Mouse (Mus musculus) embryonic facial prominence, embryonic 12.5 days (tissue): Measurements from ENCODE around the gene Dhx16. TPM values are rescaled to one million over a fixed set of nuclear protein-coding genes. Genes with fewer than 3 reads are reported as not detected.
"Not testable (repeated sequence)": the region's sequence is repeated elsewhere in the genome, so short reads cannot be mapped to it uniquely, and the experiment has no call there.

Experiments used
- ATAC-seq: fragments of 200-750 bp; cut with Nextera tagmentation; 2 replicates; pipeline ENCODE4 v1.8.0; 2017; ENCODE audit not compliant: insufficient number of reproducible peaks, insufficient read depth, low FRiP score, low TSS enrichment
- H3K27ac ChIP-seq: fragments of 300-500 bp; sonication (generic); 2 replicates; pipeline ENCODE4 v1.5.1; 2016; ENCODE audit warnings: mild to moderate bottlenecking
- H3K27me3 ChIP-seq: fragments of 300-500 bp; sonication (generic); 2 replicates; pipeline ENCODE4 v1.6.1; 2016; ENCODE audit warnings: mild to moderate bottlenecking, moderate library complexity
- H3K36me3 ChIP-seq: fragments of 300-500 bp; sonication (generic); 2 replicates; pipeline ENCODE4 v1.6.1; 2016; ENCODE audit warnings: mild to moderate bottlenecking
- H3K4me1 ChIP-seq: fragments of 300-500 bp; sonication (generic); 2 replicates; pipeline ENCODE4 v1.6.1; 2016
- H3K4me2 ChIP-seq: fragments of 300-500 bp; sonication (generic); replicated peaks from 2 replicates; pipeline ENCODE4 v1.6.1; 2016; ENCODE audit warnings: mild to moderate bottlenecking, moderate library complexity
- H3K4me3 ChIP-seq: fragments of 300-500 bp; sonication (generic); 2 replicates; pipeline ENCODE4 v1.5.1; 2016; ENCODE audit warnings: mild to moderate bottlenecking
- H3K9ac ChIP-seq: fragments of 300-500 bp; sonication (generic); 2 replicates; pipeline ENCODE4 v1.6.1; 2016; ENCODE audit warnings: mild to moderate bottlenecking, moderate library complexity
- H3K9me3 ChIP-seq: fragments of 300-500 bp; sonication (generic); 2 replicates; pipeline ENCODE4 v1.6.1; 2016; ENCODE audit warnings: mild to moderate bottlenecking, moderate library complexity
- WGBS: fragments of 180-500 bp; shearing (Covaris S2); methylation state at CpG from one replicate; pipeline ENCODE4 v1.1.7; 2016; 5-methylcytosine and 5-hydroxymethylcytosine counted together
- microRNA counts: library from miRNA; unstranded; fragments of <30 nt; microRNA quantifications from one replicate; lab custom pipeline; 2017
- microRNA-seq: library from miRNA; unstranded; fragments of <30 nt; microRNA quantifications from one replicate; pipeline ENCODE4, GENCODE M21; 2017
- polyA plus RNA-seq: library from polyadenylated mRNA; unstranded; fragments of >200 nt; fragmentation: Nextera tagmentation; extraction: Ambion mirVana; gene quantifications from 2 replicates; pipeline ENCODE4 v1.2.1, GENCODE M21; 2016

Dhx16 gene
- polyA plus RNA-seq, 1 experiment from 2014 or later: 47.8 TPM

- Histone ChIP-seq H3K4me1 (no peaks in the 10 kb centered on the region), H3K27ac (no peak overlapping the region), H3K9me3 (no peaks in the 10 kb centered on the region), H3K27me3 (no peaks in the 10 kb centered on the region), H3K36me3 (peaks cover 43% of the 10 kb centered on the region), H3K9ac (no peak overlapping the region), H3K4me3 (no peak overlapping the region), H3K4me2 (no peak overlapping the region)
- ATAC-seq: no peak
- 87% methylated on average over 4 of the region's 4 CpGs for WGBS
These were observed 53.0 kb downstream of the Dhx16 start for GRCm38 (mm10) chr17:35932608-35933007.

- not testable (repeated sequence) for H3K4me2 ChIP-seq, H3K27me3 ChIP-seq, H3K9me3 ChIP-seq, H3K9ac ChIP-seq, ATAC-seq, H3K4me1 ChIP-seq, H3K4me3 ChIP-seq, H3K27ac ChIP-seq
- H3K36me3 ChIP-seq: peaks cover 11% of the 10 kb centered on the region
- WGBS: 85% methylated on average over 14 of the region's 14 CpGs
These were observed 56.1 kb downstream of the Dhx16 start for GRCm38 (mm10) chr17:35935763-35936162.

- WGBS: 33% methylated on average over 2 of the region's 2 CpGs
- Histone ChIP-seq H3K4me3 (no peak overlapping the region), H3K9me3 (no peaks in the 10 kb centered on the region), H3K4me1 (no peaks in the 10 kb centered on the region), H3K9ac (no peak overlapping the region), H3K36me3 (0 out of 2 replicates have a peak, but pooled peaks cover under 1% of the 10 kb centered on the region), H3K27me3 (no peaks in the 10 kb centered on the region), H3K4me2 (no peak overlapping the region), H3K27ac (no peak overlapping the region)
- no peak for ATAC-seq
These were observed 58.2 kb downstream of the Dhx16 start for GRCm38 (mm10) chr17:35937700-35938348.

- WGBS: 65% methylated on average over 2 of the region's 2 CpGs
- H3K9me3 ChIP-seq: no peaks in the 10 kb centered on the region
- no peak overlapping the region for H3K9ac ChIP-seq
- no peaks in the 10 kb centered on the region for H3K4me1 ChIP-seq
- H3K27me3 ChIP-seq: no peaks in the 10 kb centered on the region
- no peak overlapping the region for H3K27ac ChIP-seq
- no peak overlapping the region for H3K4me3 ChIP-seq
- H3K36me3 ChIP-seq: no peaks in the 10 kb centered on the region
- ATAC-seq: no peak; the same call in 1 of the 2 replicates
- H3K4me2 ChIP-seq: no peak overlapping the region
These were observed 59.5 kb downstream of the Dhx16 start for GRCm38 (mm10) chr17:35939108-35939507.

GRCm38 (mm10) chr17:35939941-35940340 is 60.3 kb downstream of the Dhx16 start:
- no peak overlapping the region for H3K9ac ChIP-seq
- H3K9me3 ChIP-seq: no peaks in the 10 kb centered on the region
- WGBS: 56% methylated on average over 1 of the region's 1 CpGs
- no peaks in the 10 kb centered on the region for H3K27me3 ChIP-seq
- H3K27ac ChIP-seq: no peak overlapping the region
- no peak overlapping the region for H3K4me3 ChIP-seq
- no peaks in the 10 kb centered on the region for H3K36me3 ChIP-seq
- no peak overlapping the region for H3K4me2 ChIP-seq
- ATAC-seq: no peak
- H3K4me1 ChIP-seq: no peaks in the 10 kb centered on the region

MicroRNAs encoded within 50 kb of the gene (microRNA counts, 519-probe panel; counts per million panel counts)
- microRNA mmu-miR-1894-3p (lab: Ali Mortazavi, UCI) (460 counts per million, percentile 65 among the panel's probes with 10 or more counts), microRNA mmu-miR-1894-5p (lab: Ali Mortazavi, UCI) (460 counts per million, percentile 65 among the panel's probes with 10 or more counts)

Small RNAs within 50 kb of the gene (microRNA-seq; reads per million reads assigned to microRNA genes)
- gene Gm28033: not detected
- gene Mir1894: not detected

Other genes with a start within 250 kb of the Dhx16 start
- gene Mucl3, start 236.1 kb upstream of the Dhx16 start, polyA plus RNA-seq: 0.08 and 0.11 TPM in 2 replicates
- gene Vars2, start 212.2 kb upstream of the Dhx16 start, polyA plus RNA-seq: 18.5 and 23.6 TPM in 2 replicates
- gene Gtf2h4, start 206.1 kb upstream of the Dhx16 start, polyA plus RNA-seq: 48.6 and 51.5 TPM in 2 replicates
- gene Ddr1, start 175.2 kb upstream of the Dhx16 start, polyA plus RNA-seq: 62.6 and 63.0 TPM in 2 replicates
- gene Ier3, start 58.1 kb upstream of the Dhx16 start, polyA plus RNA-seq: 6.9 and 8.9 TPM in 2 replicates
- 50.7 and 60.3 TPM in 2 replicates for gene Flot1, start 56.6 kb upstream of the Dhx16 start, polyA plus RNA-seq
- 1,266 and 1,271 TPM in 2 replicates for gene Tubb5, start 41.5 kb upstream of the Dhx16 start, polyA plus RNA-seq
- gene Mdc1, start 38.3 kb upstream of the Dhx16 start, polyA plus RNA-seq: 15.1 and 21.3 TPM in 2 replicates
- 39.9 and 43.9 TPM in 2 replicates for gene Nrm, start 18.5 kb upstream of the Dhx16 start, polyA plus RNA-seq
- 26.1 and 28.9 TPM in 2 replicates for gene Ppp1r18, start 14.2 kb upstream of the Dhx16 start, polyA plus RNA-seq
- 24.0 and 24.3 TPM in 2 replicates for gene 2310061I04Rik, start 17.6 kb downstream of the Dhx16 start, polyA plus RNA-seq
- gene Atat1, start 30.3 kb downstream of the Dhx16 start, polyA plus RNA-seq: 165 and 172 TPM in 2 replicates
- gene Mrps18b, start 36.6 kb downstream of the Dhx16 start, polyA plus RNA-seq: 65.6 TPM in 2 replicates
- gene Ppp1r10, start 36.6 kb downstream of the Dhx16 start, polyA plus RNA-seq: 50.1 and 51.9 TPM in 2 replicates
- gene Abcf1, start 89.9 kb downstream of the Dhx16 start, polyA plus RNA-seq: 91.2 and 113 TPM in 2 replicates
- gene Gnl1, start 100.0 kb downstream of the Dhx16 start, polyA plus RNA-seq: 69.9 and 71.5 TPM in 2 replicates
- 42.9 and 51.4 TPM in 2 replicates for gene Prr3, start 100.4 kb downstream of the Dhx16 start, polyA plus RNA-seq
- gene H2-T24, start 140.7 kb downstream of the Dhx16 start, polyA plus RNA-seq: 3.7 and 5.5 TPM in 2 replicates
- gene H2-T23, start 153.0 kb downstream of the Dhx16 start, polyA plus RNA-seq: 10.2 and 12.1 TPM in 2 replicates
- 16.3 and 17.2 TPM in 2 replicates for gene H2-T22, start 162.9 kb downstream of the Dhx16 start, polyA plus RNA-seq
- gene Gm6034, start 163.1 kb downstream of the Dhx16 start, polyA plus RNA-seq: not detected in 2 replicates
- not detected in 2 replicates for gene Gm11127, start 178.6 kb downstream of the Dhx16 start, polyA plus RNA-seq
- not detected in 2 replicates for gene Gm19684, start 241.9 kb downstream of the Dhx16 start, polyA plus RNA-seq
- not detected in 2 replicates for gene Gm7030, start 249.6 kb downstream of the Dhx16 start, polyA plus RNA-seq